Mouse (Mus musculus) E14TG2a.4 (cell line): Measurements from ENCODE around the gene Fam19a3.

ENCODE experiments used
- H3K27me3 ChIP-seq: 2 replicates; pipeline ENCODE4 v1.6.1; 2014; ENCODE audit warnings: low read length, control low read depth; ENCODE audit not compliant: insufficient read depth
- H3K36me3 ChIP-seq: 2 replicates; pipeline ENCODE4 v1.6.1; 2014; ENCODE audit warnings: low read length, control low read depth; ENCODE audit not compliant: insufficient read depth
- H3K4me1 ChIP-seq: replicated peaks from 2 replicates; pipeline ENCODE4 v1.6.1; 2014; ENCODE audit warnings: low read depth, low read length, control low read depth
- H3K4me3 ChIP-seq: replicated peaks from 2 replicates; pipeline ENCODE4 v1.5.1; 2014; ENCODE audit warnings: mild to moderate bottlenecking, low read length
- H3K9me3 ChIP-seq: 2 replicates; pipeline ENCODE4 v1.6.1; 2014; ENCODE audit warnings: low read length, control low read depth
- CTCF ChIP-seq: conservative IDR thresholded peaks from 2 replicates; pipeline ENCODE4 v1.5.1; 2014; ENCODE audit warnings: low read length
- NANOG ChIP-seq: IDR thresholded peaks from 2 replicates; pipeline ENCODE4 v1.6.1; 2014; ENCODE audit warnings: borderline replicate concordance, low read length, mixed read lengths
- POU5F1 ChIP-seq: IDR thresholded peaks from 2 replicates; pipeline ENCODE4 v1.6.1; 2014; ENCODE audit warnings: low read length, borderline replicate concordance

The Fam19a3 gene

DNA sequence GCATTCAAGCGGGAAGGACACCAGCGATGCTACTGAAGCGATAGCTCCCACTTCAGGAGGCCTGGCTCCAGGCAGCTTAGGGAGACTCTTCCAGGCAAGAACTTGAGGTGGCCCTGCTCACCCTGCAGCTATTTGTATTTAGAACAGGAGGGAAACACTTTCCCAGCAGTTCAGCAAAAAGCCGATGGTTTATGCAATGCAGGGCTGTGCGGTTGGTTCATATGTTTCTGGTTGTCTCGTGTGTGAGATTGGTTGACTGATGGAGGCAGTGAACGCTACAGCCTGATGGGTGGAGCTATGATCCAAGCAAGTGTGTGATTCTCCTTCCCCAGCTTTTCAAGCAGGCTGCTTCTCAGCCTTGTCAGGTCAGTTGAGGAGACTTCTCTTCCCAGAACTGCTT lies 47.0 kb downstream of the Fam19a3 start:
- Histone ChIP-seq H3K27me3 (no peaks in the 10 kb centered on the region; the same call in 1 of the 2 replicates), H3K4me1 (peaks cover 4% of the 10 kb centered on the region; the same call in 1 of the 2 replicates), H3K9me3 (no peaks in the 10 kb centered on the region), H3K36me3 (no peaks in the 10 kb centered on the region), H3K4me3 (no peak overlapping the region)
- TF ChIP-seq POU5F1 = no peak
- no peak for TF ChIP-seq CTCF
- no peak for TF ChIP-seq NANOG

GRCm38 (mm10) chr3:104732907-104733306 lies 48.7 kb downstream of the Fam19a3 start:
- H3K36me3 ChIP-seq = no peaks in the 10 kb centered on the region
- H3K9me3 ChIP-seq = no peaks in the 10 kb centered on the region
- no peaks in the 10 kb centered on the region for H3K27me3 ChIP-seq
- H3K4me3 ChIP-seq = no peak overlapping the region
- TF ChIP-seq POU5F1 = no peak
- TF ChIP-seq NANOG = no peak
- TF ChIP-seq CTCF = no peak
- peaks cover 4% of the 10 kb centered on the region; the same call in 1 of the 2 replicates for H3K4me1 ChIP-seq

- TF ChIP-seq NANOG (no peak), CTCF (no peak), POU5F1 (no peak)
- H3K36me3 ChIP-seq = no peaks in the 10 kb centered on the region
- H3K4me3 ChIP-seq = no peak overlapping the region
- no peaks in the 10 kb centered on the region for H3K9me3 ChIP-seq
- no peaks in the 10 kb centered on the region for H3K4me1 ChIP-seq
- H3K27me3 ChIP-seq = no peaks in the 10 kb centered on the region
Measured at GRCm38 (mm10) chr3:104729270-104729839, 52.3 kb downstream of the Fam19a3 start.
